Mouse (Mus musculus) forebrain, embryonic 10.5 days (tissue): Measurements from ENCODE around the gene Lrrc4. TPM values are rescaled to one million over a fixed set of nuclear protein-coding genes. Genes with fewer than 3 reads are reported as not detected.

ENCODE experiments used
- DNase-seq: peaks from one replicate; pipeline ENCODE4 v3.0.0-alpha.2; 2017; ENCODE audit warnings: low spot score; ENCODE audit errors: extremely low spot score
- H3K27ac ChIP-seq: fragments of 300-500 bp; sonication (generic); 2 replicates; pipeline ENCODE4 v1.5.1; 2016; ENCODE audit warnings: mild to moderate bottlenecking
- H3K27me3 ChIP-seq: fragments of 300-500 bp; sonication (generic); 2 replicates; pipeline ENCODE4 v1.6.1; 2016; ENCODE audit warnings: mild to moderate bottlenecking; ENCODE audit not compliant: poor library complexity, severe bottlenecking
- H3K36me3 ChIP-seq: fragments of 300-500 bp; sonication (generic); replicated peaks from 2 replicates; pipeline ENCODE4 v1.6.1; 2016; ENCODE audit warnings: mild to moderate bottlenecking, moderate library complexity
- H3K4me1 ChIP-seq: fragments of 300-500 bp; sonication (generic); 2 replicates; pipeline ENCODE4 v1.6.1; 2016
- H3K4me3 ChIP-seq: fragments of 300-500 bp; sonication (generic); 2 replicates; pipeline ENCODE4 v1.5.1; 2016; ENCODE audit warnings: mild to moderate bottlenecking, moderate library complexity
- H3K9me3 ChIP-seq: fragments of 300-500 bp; sonication (generic); 2 replicates; pipeline ENCODE4 v1.6.1; 2016; ENCODE audit warnings: mild to moderate bottlenecking, moderate library complexity
- WGBS: fragments of 180-500 bp; shearing (Covaris S2); methylation state at CpG from one replicate; pipeline ENCODE4 v1.1.7; 2016; 5-methylcytosine and 5-hydroxymethylcytosine counted together
- polyA plus RNA-seq: library from polyadenylated mRNA; unstranded; fragments of >200 nt; fragmentation: Nextera tagmentation; extraction: Ambion mirVana; gene quantifications from 2 replicates; pipeline ENCODE4 v1.2.1, GENCODE M21; 2016

The Lrrc4 gene
- polyA plus RNA-seq, 1 experiment from 2014 or later = 2.0 TPM

GRCm38 (mm10) chr6:28687776-28688175 lies 143.8 kb downstream of the Lrrc4 start:
- Histone ChIP-seq H3K9me3 (no peaks in the 10 kb centered on the region), H3K27me3 (no peaks in the 10 kb centered on the region), H3K27ac (no peak overlapping the region), H3K4me1 (no peaks in the 10 kb centered on the region; the same call in 1 of the 2 replicates), H3K4me3 (no peak overlapping the region), H3K36me3 (no peaks in the 10 kb centered on the region; the same call in 1 of the 2 replicates)
- 94% methylated on average over 5 of the region's 5 CpGs for WGBS
- no peak for DNase-seq

- Histone ChIP-seq H3K4me3 (no peak overlapping the region), H3K9me3 (no peaks in the 10 kb centered on the region), H3K36me3 (no peaks in the 10 kb centered on the region; the same call in 1 of the 2 replicates), H3K27me3 (no peaks in the 10 kb centered on the region), H3K4me1 (no peaks in the 10 kb centered on the region; the same call in 1 of the 2 replicates), H3K27ac (no peak overlapping the region)
- DNase-seq = no peak
- WGBS = 87% methylated on average over 5 of the region's 5 CpGs
Measured at GRCm38 (mm10) chr6:28685745-28686144, 145.8 kb downstream of the Lrrc4 start.

- H3K4me3 ChIP-seq = no peak overlapping the region
- H3K36me3 ChIP-seq = no peaks in the 10 kb centered on the region; the same call in 1 of the 2 replicates
- H3K27me3 ChIP-seq = no peaks in the 10 kb centered on the region
- no peaks in the 10 kb centered on the region; the same call in 1 of the 2 replicates for H3K4me1 ChIP-seq
- DNase-seq = no peak
- WGBS = 64% methylated on average over 3 of the region's 3 CpGs
- H3K27ac ChIP-seq = no peak overlapping the region
- H3K9me3 ChIP-seq = no peaks in the 10 kb centered on the region
Measured at GRCm38 (mm10) chr6:28685052-28685451, 146.5 kb downstream of the Lrrc4 start.

GRCm38 (mm10) chr6:28681521-28682457 lies 149.8 kb downstream of the Lrrc4 start:
- 95% methylated on average over 8 of the region's 8 CpGs for WGBS
- Histone ChIP-seq H3K4me1 (no peaks in the 10 kb centered on the region; the same call in 1 of the 2 replicates), H3K9me3 (no peaks in the 10 kb centered on the region), H3K27ac (no peak overlapping the region), H3K36me3 (no peaks in the 10 kb centered on the region), H3K4me3 (no peak overlapping the region), H3K27me3 (no peaks in the 10 kb centered on the region)
- no peak for DNase-seq

- Histone ChIP-seq H3K4me3 (no peak overlapping the region), H3K27me3 (no peaks in the 10 kb centered on the region), H3K36me3 (no peaks in the 10 kb centered on the region), H3K27ac (no peak overlapping the region), H3K4me1 (no peaks in the 10 kb centered on the region; the same call in 1 of the 2 replicates), H3K9me3 (no peaks in the 10 kb centered on the region)
- DNase-seq = no peak
- 92% methylated on average over 4 of the region's 4 CpGs for WGBS
Measured at GRCm38 (mm10) chr6:28680537-28680936, 151.0 kb downstream of the Lrrc4 start.

- H3K27ac ChIP-seq = no peak overlapping the region
- H3K9me3 ChIP-seq = no peaks in the 10 kb centered on the region
- no peak for DNase-seq
- H3K4me3 ChIP-seq = no peak overlapping the region
- no peaks in the 10 kb centered on the region for H3K27me3 ChIP-seq
- H3K4me1 ChIP-seq = no peaks in the 10 kb centered on the region; the same call in 1 of the 2 replicates
- 89% methylated on average over 1 of the region's 1 CpGs for WGBS
- H3K36me3 ChIP-seq = no peaks in the 10 kb centered on the region
Measured at GRCm38 (mm10) chr6:28678896-28679295, 152.7 kb downstream of the Lrrc4 start.

- Histone ChIP-seq H3K36me3 (peaks cover 8% of the 10 kb centered on the region; the same call in 1 of the 2 replicates), H3K27me3 (no peaks in the 10 kb centered on the region), H3K4me3 (no peak overlapping the region), H3K4me1 (no peaks in the 10 kb centered on the region; the same call in 1 of the 2 replicates), H3K9me3 (no peaks in the 10 kb centered on the region), H3K27ac (no peak overlapping the region)
- 90% methylated on average over 1 of the region's 1 CpGs for WGBS
- no peak for DNase-seq
Measured at GRCm38 (mm10) chr6:28674686-28675085, 156.9 kb downstream of the Lrrc4 start.

GRCm38 (mm10) chr6:28672388-28672787 lies 159.2 kb downstream of the Lrrc4 start:
- Histone ChIP-seq H3K4me1 (no peaks in the 10 kb centered on the region; the same call in 1 of the 2 replicates), H3K36me3 (peaks cover 22% of the 10 kb centered on the region), H3K27ac (0 out of 2 replicates have a peak overlapping the region, but pooled peaks have one; percentile 21), H3K27me3 (no peaks in the 10 kb centered on the region), H3K4me3 (no peak overlapping the region), H3K9me3 (no peaks in the 10 kb centered on the region)
- WGBS = 95% methylated on average over 1 of the region's 1 CpGs
- no peak for DNase-seq

- Histone ChIP-seq H3K4me3 (no peak overlapping the region), H3K27me3 (no peaks in the 10 kb centered on the region), H3K27ac (no peak overlapping the region), H3K4me1 (no peaks in the 10 kb centered on the region; the same call in 1 of the 2 replicates), H3K36me3 (peaks cover 22% of the 10 kb centered on the region), H3K9me3 (no peaks in the 10 kb centered on the region)
- WGBS = 96% methylated on average over 5 of the region's 5 CpGs
- DNase-seq = no peak
Measured at GRCm38 (mm10) chr6:28669251-28669650, 162.3 kb downstream of the Lrrc4 start.

- Histone ChIP-seq H3K27ac (no peak overlapping the region), H3K4me3 (no peak overlapping the region), H3K4me1 (no peaks in the 10 kb centered on the region; the same call in 1 of the 2 replicates), H3K9me3 (no peaks in the 10 kb centered on the region), H3K27me3 (no peaks in the 10 kb centered on the region), H3K36me3 (peaks cover 22% of the 10 kb centered on the region)
- DNase-seq = no peak
- WGBS = 94% methylated on average over 1 of the region's 1 CpGs
Measured at GRCm38 (mm10) chr6:28667586-28667985, 164.0 kb downstream of the Lrrc4 start.

GRCm38 (mm10) chr6:28664716-28665115 lies 166.8 kb downstream of the Lrrc4 start:
- no peak for DNase-seq
- no peaks in the 10 kb centered on the region for H3K9me3 ChIP-seq
- 87% methylated on average over 3 of the region's 3 CpGs for WGBS
- H3K4me3 ChIP-seq = no peak overlapping the region
- H3K4me1 ChIP-seq = no peaks in the 10 kb centered on the region
- H3K27me3 ChIP-seq = no peaks in the 10 kb centered on the region
- H3K36me3 ChIP-seq = peaks cover 14% of the 10 kb centered on the region
- H3K27ac ChIP-seq = no peak overlapping the region

- Histone ChIP-seq H3K36me3 (peaks cover 4% of the 10 kb centered on the region), H3K9me3 (no peaks in the 10 kb centered on the region), H3K4me1 (peaks cover 9% of the 10 kb centered on the region), H3K27me3 (no peaks in the 10 kb centered on the region), H3K4me3 (no peak overlapping the region), H3K27ac (no peak overlapping the region)
- no peak for DNase-seq
- 94% methylated on average over 5 of the region's 5 CpGs for WGBS
Measured at GRCm38 (mm10) chr6:28663670-28664069, 167.9 kb downstream of the Lrrc4 start.

- no peaks in the 10 kb centered on the region for H3K9me3 ChIP-seq
- H3K36me3 ChIP-seq = no peaks in the 10 kb centered on the region
- no peak overlapping the region for H3K27ac ChIP-seq
- no peak overlapping the region for H3K4me3 ChIP-seq
- DNase-seq = no peak
- H3K27me3 ChIP-seq = no peaks in the 10 kb centered on the region
- peaks cover 15% of the 10 kb centered on the region for H3K4me1 ChIP-seq
- 84% methylated on average over 3 of the region's 3 CpGs for WGBS
Measured at GRCm38 (mm10) chr6:28663004-28663403, 168.5 kb downstream of the Lrrc4 start.
